20 mouse cellular contexts compared by ENCODE assay signal in genomic region chr2:125411777-125412176, GRCm38 (mm10).
DNase-seq lines count a peak whose midpoint lies in the region; ATAC-seq and TF ChIP-seq lines count a peak whose summit lies in the region.
"Had no signal": no experiment of that assay in that cellular context is flagged by ENCODE, and none has a peak within 500 bp of the region (broad histone marks: within the 10 kb centered on the region; RNA-seq: fewer than 3 reads in every experiment).

No protein-coding gene starts in this region.

- no peaks in the 10 kb centered on the region for H3K9me3 ChIP-seq in heart, embryonic 11.5 days (replicated peaks; ENCODE audit: control insufficient read depth, low read length)
- H3K9me3 ChIP-seq in E14TG2a.4 (ENCODE audit: low read length) = no peaks in the 10 kb centered on the region
- H3K9me3 ChIP-seq: embryonic facial prominence, embryonic 12.5 days; limb, embryonic 15.5 days; midbrain, embryonic 13.5 days had no signal

- H3K4me1 ChIP-seq in heart, embryonic 11.5 days (ENCODE audit: control insufficient read depth, insufficient read depth, low read length) = no peaks in the 10 kb centered on the region; the same call in 1 of the 2 replicates
- H3K4me1 ChIP-seq in E14TG2a.4 (replicated peaks; ENCODE audit: low read depth, low read length) = peaks cover 14% of the 10 kb centered on the region
- H3K4me1 ChIP-seq: embryonic facial prominence, embryonic 12.5 days; limb, embryonic 15.5 days; midbrain, embryonic 13.5 days had no signal

- 72% methylated on average over 3 of the region's 3 CpGs for WGBS in heart, embryonic 11.5 days (ENCODE audit: insufficient replicate concordance)

- no peaks in the 10 kb centered on the region for H3K27me3 ChIP-seq in heart, embryonic 11.5 days (ENCODE audit: control insufficient read depth, insufficient read depth, low read length)
- no peaks in the 10 kb centered on the region for H3K27me3 ChIP-seq in E14TG2a.4 (ENCODE audit: insufficient read depth, low read length)
- H3K27me3 ChIP-seq: embryonic facial prominence, embryonic 12.5 days; limb, embryonic 15.5 days; midbrain, embryonic 13.5 days had no signal

- no peak overlapping the region for H3K4me3 ChIP-seq in heart, embryonic 11.5 days (ENCODE audit: low read depth, low read length)
- H3K4me3 ChIP-seq in E14TG2a.4 (replicated peaks; ENCODE audit: low read length) = peak overlapping the region; percentile 49
- H3K4me3 ChIP-seq: embryonic facial prominence, embryonic 12.5 days; limb, embryonic 15.5 days; midbrain, embryonic 13.5 days had no signal

- no peak overlapping the region for H3K9ac ChIP-seq in heart, embryonic 11.5 days (ENCODE audit: low read depth, low read length)
- H3K9ac ChIP-seq: embryonic facial prominence, embryonic 12.5 days; forebrain, postnatal 0 days; limb, embryonic 15.5 days; midbrain, embryonic 13.5 days had no signal

- H3K36me3 ChIP-seq in heart, embryonic 11.5 days (ENCODE audit: control insufficient read depth, insufficient read depth, low read length) = peaks cover 4% of the 10 kb centered on the region; the same call in 1 of the 2 replicates
- H3K36me3 ChIP-seq in E14TG2a.4 (ENCODE audit: insufficient read depth, low read length) = no peaks in the 10 kb centered on the region
- H3K36me3 ChIP-seq: midbrain, embryonic 13.5 days had no signal

- H3K27ac ChIP-seq in heart, embryonic 11.5 days (ENCODE audit: low read depth, low read length) = no peak overlapping the region
- H3K27ac ChIP-seq: hindbrain, postnatal 0 days; limb, embryonic 15.5 days; midbrain, embryonic 13.5 days had no signal

- intact Hi-C loops in heart, postnatal 10 days (cut with DNase I) = no loop called here

- no peak for ATAC-seq in heart, embryonic 11.5 days (replicated peaks; ENCODE audit: insufficient number of reproducible peaks, low FRiP score, low TSS enrichment)
- ATAC-seq: forebrain, postnatal 0 days; hindbrain, postnatal 0 days; midbrain, embryonic 13.5 days had no signal

- DNase-seq in heart, adult 18-20 months = peak; percentile 62 to 79
- peak; percentile 74 for DNase-seq in heart, adult 8-10 months (ENCODE audit: low spot score)
- peak; percentile 64 to 65 for DNase-seq in heart, postnatal 10 days
- no peak for DNase-seq in left cerebral cortex, adult 18-20 months (ENCODE audit: low spot score in 2 of 2)
- DNase-seq in cerebellum, postnatal 36 days = no peak
- no peak for DNase-seq in cerebellum, adult 8-10 months
- DNase-seq: B cell, adult 2 months; cerebellum, postnatal 25 days; forebrain, postnatal 0 days; kidney, adult 11 months; kidney, postnatal 36 days; lung, adult 18-20 months; right cerebral cortex, postnatal 25 days; thymus, postnatal 4 days had no signal

- TF ChIP-seq CTCF in E14TG2a.4 (conservative IDR thresholded peaks at IDR 0.05; ENCODE audit: low read length) = no peak

- no peak overlapping the region for H3K4me2 ChIP-seq in heart, embryonic 11.5 days
- H3K4me2 ChIP-seq: embryonic facial prominence, embryonic 12.5 days; limb, embryonic 15.5 days; midbrain, embryonic 13.5 days had no signal

Comparison
In these comparisons a context has a peak if more than half of its experiments do, and no peak if none do; other contexts are left out.
1. DNase-seq: peak in heart, adult 18-20 months (2 of 2), heart, adult 8-10 months (single experiment) and heart, postnatal 10 days (2 of 2); none in left cerebral cortex, adult 18-20 months (0 of 2), cerebellum, postnatal 36 days (0 of 2) and cerebellum, adult 8-10 months (single experiment).